Comparison of ENCODE assay signal across 9 mouse cellular contexts in the genomic region with DNA sequence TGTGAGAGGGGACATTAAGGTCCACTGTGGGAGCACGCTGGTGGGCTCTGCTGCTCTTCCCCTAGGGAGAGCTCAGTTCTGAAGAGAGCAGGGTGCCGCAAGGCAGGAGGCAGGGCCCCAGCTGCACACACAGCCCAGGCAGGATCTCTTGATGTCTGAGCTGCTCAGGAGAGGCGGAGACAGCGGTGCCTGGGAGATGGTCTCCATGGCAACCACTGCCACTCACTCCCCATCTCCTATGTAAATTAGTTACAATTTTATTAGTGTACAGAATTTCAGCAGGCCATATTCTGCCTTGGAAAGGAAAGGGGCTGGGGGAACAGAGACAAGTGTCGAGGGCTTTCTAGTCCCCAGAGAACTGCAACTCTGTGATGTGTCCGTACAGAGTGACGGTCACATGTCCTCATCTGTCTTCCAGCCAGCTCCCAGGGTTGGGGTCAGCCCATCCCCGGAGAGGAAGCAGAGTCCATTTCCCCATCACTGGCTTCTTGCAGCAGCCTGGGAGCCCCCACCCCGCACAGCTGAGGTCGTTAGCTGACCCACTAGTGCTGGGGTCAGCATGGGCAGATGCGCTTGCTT. TPM values are rescaled to one million over a fixed set of nuclear protein-coding genes. Genes with fewer than 3 reads are reported as not detected.
DNase-seq lines count a peak whose midpoint lies in the region; ATAC-seq and TF ChIP-seq lines count a peak whose summit lies in the region.
"Had no signal": no experiment of that assay in that cellular context is flagged by ENCODE, and none has a peak within 500 bp of the region (broad histone marks: within the 10 kb centered on the region; RNA-seq: fewer than 3 reads in every experiment).

No protein-coding gene starts in this region.

- no peaks in the 10 kb centered on the region for H3K27me3 ChIP-seq in heart, adult 2 months (ENCODE audit: control insufficient read depth, insufficient read depth, low read length)
- H3K27me3 ChIP-seq in embryonic facial prominence, embryonic 15.5 days: no peaks in the 10 kb centered on the region
- H3K27me3 ChIP-seq in hindbrain, embryonic 13.5 days: no peaks in the 10 kb centered on the region
- no peaks in the 10 kb centered on the region for H3K27me3 ChIP-seq in midbrain, embryonic 10.5 days (ENCODE audit: low read depth, poor library complexity, severe bottlenecking)
- H3K27me3 ChIP-seq in stomach, postnatal 0 days (ENCODE audit: control insufficient read depth, insufficient read depth, low read length): no peaks in the 10 kb centered on the region
- H3K27me3 ChIP-seq: liver, embryonic 15.5 days had no signal

- intact Hi-C loops in heart, adult 2 months (cut with DNase I): no loop called here

- peak; percentile 67 for ATAC-seq in embryonic facial prominence, embryonic 15.5 days (ENCODE audit: insufficient number of reproducible peaks, low FRiP score, low TSS enrichment, low read depth)
- ATAC-seq in hindbrain, embryonic 13.5 days (ENCODE audit: low FRiP score): peak; percentile 93
- peak; percentile 57 for ATAC-seq in stomach, postnatal 0 days (ENCODE audit: low FRiP score, low TSS enrichment)
- ATAC-seq in monocyte, adult 5-6 weeks (replicated peaks; ENCODE audit: insufficient number of reproducible peaks, low FRiP score, low TSS enrichment, poor library complexity, severe bottlenecking): no peak

- H3K79me2 ChIP-seq in heart, adult 2 months (replicated peaks; ENCODE audit: control insufficient read depth, insufficient read depth, low read length): no peaks in the 10 kb centered on the region

- peak in 1 of 2 experiments; percentile 41 for DNase-seq in heart, adult 2 months
- DNase-seq in heart, adult 8-10 months (ENCODE audit: low spot score): no peak
- peak; percentile 75 to 79 for DNase-seq in layer of hippocampus, postnatal 10 days (ENCODE audit: low spot score in 2 of 2)
- DNase-seq in midbrain, embryonic 10.5 days (ENCODE audit: low spot score): peak; percentile 84
- DNase-seq in stomach, postnatal 0 days (ENCODE audit: low spot score): no peak

- no peak for TF ChIP-seq POLR2A in heart, adult 2 months (IDR thresholded peaks at IDR 0.05; ENCODE audit: insufficient read depth, low read depth, low read length)

- H3K36me3 ChIP-seq in heart, adult 2 months (ENCODE audit: control insufficient read depth, insufficient read depth, low read length): no peaks in the 10 kb centered on the region
- no peaks in the 10 kb centered on the region for H3K36me3 ChIP-seq in embryonic facial prominence, embryonic 15.5 days
- no peaks in the 10 kb centered on the region for H3K36me3 ChIP-seq in hindbrain, embryonic 13.5 days
- H3K36me3 ChIP-seq in midbrain, embryonic 10.5 days: no peaks in the 10 kb centered on the region
- H3K36me3 ChIP-seq in stomach, postnatal 0 days (ENCODE audit: control insufficient read depth, insufficient read depth, low read length): no peaks in the 10 kb centered on the region
- H3K36me3 ChIP-seq: liver, embryonic 15.5 days had no signal

- H3K4me1 ChIP-seq in heart, adult 2 months (ENCODE audit: control insufficient read depth, insufficient read depth, low read length): peaks cover 3% of the 10 kb centered on the region
- H3K4me1 ChIP-seq in embryonic facial prominence, embryonic 15.5 days: peaks cover 43% of the 10 kb centered on the region
- H3K4me1 ChIP-seq in hindbrain, embryonic 13.5 days (replicated peaks): peaks cover 83% of the 10 kb centered on the region
- H3K4me1 ChIP-seq in midbrain, embryonic 10.5 days: peaks cover 90% of the 10 kb centered on the region
- H3K4me1 ChIP-seq in stomach, postnatal 0 days (replicated peaks; ENCODE audit: control insufficient read depth, insufficient read depth): peaks cover 7% of the 10 kb centered on the region; the same call in 1 of the 2 replicates

- no peak overlapping the region for H3K4me3 ChIP-seq in heart, adult 2 months
- no peak overlapping the region for H3K4me3 ChIP-seq in embryonic facial prominence, embryonic 15.5 days (replicated peaks)
- H3K4me3 ChIP-seq in hindbrain, embryonic 13.5 days: no peak overlapping the region
- peak overlapping the region; percentile 35 for H3K4me3 ChIP-seq in midbrain, embryonic 10.5 days
- H3K4me3 ChIP-seq in stomach, postnatal 0 days (ENCODE audit: low read depth, low read length): no peak overlapping the region
- H3K4me3 ChIP-seq: liver, embryonic 15.5 days had no signal

- H3K27ac ChIP-seq in heart, adult 2 months: peak overlapping the region; percentile 33
- H3K27ac ChIP-seq in embryonic facial prominence, embryonic 15.5 days (replicated peaks): peak overlapping the region; percentile 67
- peak overlapping the region; percentile 100 for H3K27ac ChIP-seq in hindbrain, embryonic 13.5 days
- peak overlapping the region; percentile 99 for H3K27ac ChIP-seq in midbrain, embryonic 10.5 days (replicated peaks)
- H3K27ac ChIP-seq in stomach, postnatal 0 days (replicated peaks): peak overlapping the region; percentile 61
- H3K27ac ChIP-seq: liver, embryonic 15.5 days had no signal

- TF ChIP-seq CTCF in heart, adult 2 months (IDR thresholded peaks at IDR 0.05): no peak
- 0 out of 2 replicates have a peak, but pooled peaks have one; percentile 6 for TF ChIP-seq CTCF in stomach, postnatal 0 days (IDR thresholded peaks at IDR 0.05; ENCODE audit: low read depth)

- TF ChIP-seq EP300 in heart, adult 2 months (IDR thresholded peaks at IDR 0.05; ENCODE audit: insufficient read depth, low read depth, low read length): no peak
- TF ChIP-seq EP300 in stomach, postnatal 0 days (optimal IDR thresholded peaks at IDR 0.05): no peak

- H3K4me2 ChIP-seq in embryonic facial prominence, embryonic 15.5 days (replicated peaks): no peak overlapping the region
- H3K4me2 ChIP-seq in hindbrain, embryonic 13.5 days: peak overlapping the region; percentile 43
- no peak overlapping the region for H3K4me2 ChIP-seq in stomach, postnatal 0 days (replicated peaks; ENCODE audit: low read depth)
- H3K4me2 ChIP-seq: liver, embryonic 15.5 days had no signal

- no peak overlapping the region for H3K9ac ChIP-seq in heart, adult 2 months (ENCODE audit: low read depth, low read length)
- H3K9ac ChIP-seq in embryonic facial prominence, embryonic 15.5 days: no peak overlapping the region
- peak overlapping the region; percentile 72 for H3K9ac ChIP-seq in hindbrain, embryonic 13.5 days
- H3K9ac ChIP-seq in stomach, postnatal 0 days (ENCODE audit: low read length): peak overlapping the region; percentile 36; the same call in 1 of the 2 replicates
- H3K9ac ChIP-seq: liver, embryonic 15.5 days had no signal

- H3K9me3 ChIP-seq in embryonic facial prominence, embryonic 15.5 days (replicated peaks): no peaks in the 10 kb centered on the region
- H3K9me3 ChIP-seq in hindbrain, embryonic 13.5 days: no peaks in the 10 kb centered on the region
- no peaks in the 10 kb centered on the region for H3K9me3 ChIP-seq in midbrain, embryonic 10.5 days (replicated peaks)
- H3K9me3 ChIP-seq in stomach, postnatal 0 days (ENCODE audit: control insufficient read depth, low read length): no peaks in the 10 kb centered on the region
- H3K9me3 ChIP-seq: liver, embryonic 15.5 days had no signal

- 49% methylated on average over 11 of the region's 11 CpGs for WGBS in heart, adult 2 months
- WGBS in embryonic facial prominence, embryonic 15.5 days: 10% methylated on average over 11 of the region's 11 CpGs
- WGBS in hindbrain, embryonic 13.5 days: 2% methylated on average over 11 of the region's 11 CpGs
- 6% methylated on average over 11 of the region's 11 CpGs for WGBS in midbrain, embryonic 10.5 days
- 21% methylated on average over 11 of the region's 11 CpGs for WGBS in stomach, postnatal 0 days

RNA-seq across cellular contexts. Expression of a gene that starts 52.6 kb away (rescaled TPM):
- total RNA-seq in heart, adult 2 months (2021): 1 to 10 TPM in 1 of 2 experiments, under 1 TPM in 1; 0.73 to 1.0 TPM
- 0.32 and 0.76 TPM in 2 replicates for polyA plus RNA-seq in heart, adult 2 months (2012; rRNA removed)
- 1 to 10 TPM in 3 of 4 experiments, under 1 TPM in 1; 0.69 to 2.3 (median 1.5) TPM for total RNA-seq in heart, adult 8-10 months (2022)
- 1.8 and 3.2 TPM in 2 replicates for polyA plus RNA-seq in embryonic facial prominence, embryonic 15.5 days (2015; fragmentation: Nextera tagmentation; extraction: Ambion mirVana)
- 0.77 and 0.83 TPM in 2 replicates for polyA plus RNA-seq in hindbrain, embryonic 13.5 days (2015; fragmentation: Nextera tagmentation; extraction: Ambion mirVana)
- total RNA-seq in layer of hippocampus, postnatal 10 days (2021): 1 to 10 TPM; 4.0 to 6.5 TPM
- polyA plus RNA-seq in midbrain, embryonic 10.5 days (2016; fragmentation: Nextera tagmentation; extraction: Ambion mirVana): 0.20 and 0.34 TPM in 2 replicates
- 0.57 and 0.63 TPM in 2 replicates for polyA plus RNA-seq in stomach, postnatal 0 days (2015; fragmentation: Nextera tagmentation; extraction: Ambion mirVana)
- 4.5 to 7.0 TPM in 2 of 3 replicates, not detected in the other for total RNA-seq in monocyte, adult 5-6 weeks (2017)
- polyA plus RNA-seq: liver, embryonic 15.5 days had no signal

Comparison
In these comparisons a context has a peak if more than half of its experiments do, and no peak if none do; other contexts are left out.
1. DNase-seq: peak in layer of hippocampus, postnatal 10 days (2 of 2) and midbrain, embryonic 10.5 days (single experiment); none in heart, adult 8-10 months (single experiment) and stomach, postnatal 0 days (single experiment).
2. H3K27ac ChIP-seq: peak in every context shown above with its lines; median percentile 100 in hindbrain, embryonic 13.5 days; 99 in midbrain, embryonic 10.5 days; 67 in embryonic facial prominence, embryonic 15.5 days; 61 in stomach, postnatal 0 days; 33 in heart, adult 2 months.
3. H3K9ac ChIP-seq: peak in hindbrain, embryonic 13.5 days (single experiment) and stomach, postnatal 0 days (single experiment); none in heart, adult 2 months (single experiment) and embryonic facial prominence, embryonic 15.5 days (single experiment).